ENCODE assay signal across 7 mouse cellular contexts in genomic region chr6:114878841-114879520, GRCm38 (mm10).
DNase-seq lines count a peak whose midpoint lies in the region; ATAC-seq and TF ChIP-seq lines count a peak whose summit lies in the region.

No protein-coding gene starts in this region.

- no peaks in the 10 kb centered on the region for H3K9me3 ChIP-seq in heart, embryonic 12.5 days (replicated peaks)
- no peaks in the 10 kb centered on the region for H3K9me3 ChIP-seq in kidney, embryonic 16.5 days (ENCODE audit: low read length)

- no peak overlapping the region for H3K9ac ChIP-seq in heart, embryonic 12.5 days
- H3K9ac ChIP-seq in kidney, embryonic 16.5 days (replicated peaks; ENCODE audit: low read length): peak overlapping the region; percentile 53

- H3K27me3 ChIP-seq in heart, embryonic 12.5 days (replicated peaks): no peaks in the 10 kb centered on the region
- no peaks in the 10 kb centered on the region for H3K27me3 ChIP-seq in thymus, adult 2 months (ENCODE audit: control insufficient read depth, insufficient read depth, low read length)
- no peaks in the 10 kb centered on the region for H3K27me3 ChIP-seq in kidney, embryonic 16.5 days (ENCODE audit: insufficient read depth, low read length)

- no peak overlapping the region for H3K4me2 ChIP-seq in heart, embryonic 12.5 days
- peak overlapping the region; percentile 22; the same call in 1 of the 2 replicates for H3K4me2 ChIP-seq in kidney, embryonic 16.5 days (replicated peaks; ENCODE audit: low read depth, low read length)

- TF ChIP-seq POLR2A in thymus, adult 2 months (IDR thresholded peaks at IDR 0.05; ENCODE audit: control insufficient read depth, extremely low read depth, insufficient read depth, low read length, poor library complexity): no peak

- H3K27ac ChIP-seq in heart, embryonic 12.5 days (ENCODE audit: poor library complexity, severe bottlenecking): peak overlapping the region; percentile 45
- no peak overlapping the region for H3K27ac ChIP-seq in thymus, adult 2 months (ENCODE audit: control insufficient read depth, insufficient read depth, low read length)
- peak overlapping the region; percentile 92 for H3K27ac ChIP-seq in kidney, embryonic 16.5 days (ENCODE audit: low read length)

- peaks cover 100% of the 10 kb centered on the region for H3K4me1 ChIP-seq in heart, embryonic 12.5 days (replicated peaks)
- peaks cover 60% of the 10 kb centered on the region for H3K4me1 ChIP-seq in thymus, adult 2 months (replicated peaks; ENCODE audit: control insufficient read depth, insufficient read depth, low read length)
- H3K4me1 ChIP-seq in kidney, embryonic 16.5 days (ENCODE audit: insufficient read depth, low read length): peaks cover 95% of the 10 kb centered on the region

- WGBS in heart, embryonic 12.5 days: 71% methylated on average over 19 of the region's 19 CpGs
- WGBS in thymus, adult 2 months: 91% methylated on average over 19 of the region's 19 CpGs
- WGBS in kidney, embryonic 16.5 days: 49% methylated on average over 19 of the region's 19 CpGs

- no peak overlapping the region for H3K4me3 ChIP-seq in heart, embryonic 12.5 days
- H3K4me3 ChIP-seq in thymus, adult 2 months (ENCODE audit: control insufficient read depth, insufficient read depth, low read length): no peak overlapping the region
- no peak overlapping the region for H3K4me3 ChIP-seq in kidney, embryonic 16.5 days (ENCODE audit: low read length)

- no peak for DNase-seq in heart, postnatal 25 days (ENCODE audit: low spot score)
- DNase-seq in thymus, adult 2 months: no peak
- no peak for DNase-seq in thymus, postnatal 14 days
- DNase-seq in cerebellum, adult 11 months: no peak

- intact Hi-C loops in heart, postnatal 25 days (cut with DNase I): no loop called here

- peaks cover 6% of the 10 kb centered on the region; the same call in 1 of the 2 replicates for H3K36me3 ChIP-seq in heart, embryonic 12.5 days
- no peaks in the 10 kb centered on the region for H3K36me3 ChIP-seq in thymus, adult 2 months (ENCODE audit: control insufficient read depth, insufficient read depth, low read length)
- H3K36me3 ChIP-seq in kidney, embryonic 16.5 days (ENCODE audit: insufficient read depth, low read length): no peaks in the 10 kb centered on the region

- no peak for ATAC-seq in heart, embryonic 12.5 days (ENCODE audit: insufficient number of reproducible peaks, low FRiP score)
- ATAC-seq in kidney, embryonic 16.5 days (ENCODE audit: low FRiP score, low TSS enrichment): peak; percentile 29
- ATAC-seq in granulocyte monocyte progenitor cell, adult 5-6 weeks (replicated peaks; ENCODE audit: poor library complexity, severe bottlenecking): no peak

- 0 out of 2 replicates have a peak, but pooled peaks have one; percentile 13 for TF ChIP-seq CTCF in thymus, adult 2 months (IDR thresholded peaks at IDR 0.05; ENCODE audit: borderline replicate concordance, control insufficient read depth, extremely low read depth, insufficient read depth, low read length, poor library complexity)
